Mouse (Mus musculus) hindbrain, embryonic 14.5 days (tissue): ENCODE measurements around the gene Camkv. TPM values are rescaled to one million over a fixed set of nuclear protein-coding genes. Genes with fewer than 3 reads are reported as not detected.

Experiments
- ATAC-seq: fragments of 200-750 bp; cut with Nextera tagmentation; 2 replicates; pipeline ENCODE4 v1.8.0; 2017; ENCODE audit warnings: moderate number of reproducible peaks, mild to moderate bottlenecking, moderate TSS enrichment, moderate library complexity; ENCODE audit not compliant: low FRiP score
- DNase-seq: peaks from one replicate; pipeline ENCODE4 v3.0.0-alpha.2; 2015; ENCODE audit warnings: low spot score
- H3K27ac ChIP-seq: fragments of 300-500 bp; sonication (generic); 2 replicates; pipeline ENCODE4 v1.5.1; 2014; ENCODE audit warnings: mild to moderate bottlenecking, moderate library complexity
- H3K27me3 ChIP-seq: fragments of 300-500 bp; sonication (generic); 2 replicates; pipeline ENCODE4 v1.6.1; 2014; ENCODE audit warnings: mild to moderate bottlenecking, low read length, mixed read lengths; ENCODE audit not compliant: control insufficient read depth, insufficient read depth
- H3K36me3 ChIP-seq: fragments of 300-500 bp; sonication (generic); replicated peaks from 2 replicates; pipeline ENCODE4 v1.6.1; 2014; ENCODE audit not compliant: control insufficient read depth, insufficient read depth
- H3K4me1 ChIP-seq: fragments of 300-500 bp; sonication (generic); replicated peaks from 2 replicates; pipeline ENCODE4 v1.6.1; 2014; ENCODE audit warnings: antibody characterized with exemption, low read length, mixed read lengths; ENCODE audit not compliant: control insufficient read depth, insufficient read depth
- H3K4me2 ChIP-seq: fragments of 300-500 bp; sonication (generic); replicated peaks from 2 replicates; pipeline ENCODE4 v1.6.1; 2014; ENCODE audit warnings: mild to moderate bottlenecking, moderate library complexity
- H3K4me3 ChIP-seq: fragments of 300-500 bp; sonication (generic); replicated peaks from 2 replicates; pipeline ENCODE4 v1.5.1; 2014; ENCODE audit warnings: mild to moderate bottlenecking, low read length
- H3K9ac ChIP-seq: fragments of 300-500 bp; sonication (generic); 2 replicates; pipeline ENCODE4 v1.6.1; 2014
- H3K9me3 ChIP-seq: fragments of 300-500 bp; sonication (generic); 2 replicates; pipeline ENCODE4 v1.6.1; 2016; ENCODE audit warnings: low read length; ENCODE audit not compliant: control insufficient read depth
- WGBS: fragments of 180-500 bp; shearing (Covaris S2); extraction: QIAGEN DNeasy Blood & Tissue Kit; methylation state at CpG from one replicate; pipeline ENCODE4 v1.1.7; 2014; 5-methylcytosine and 5-hydroxymethylcytosine counted together
- polyA plus RNA-seq: library from polyadenylated mRNA; unstranded; fragments of >200 nt; fragmentation: Nextera tagmentation; extraction: Ambion mirVana; gene quantifications from 2 replicates; pipeline ENCODE4 v1.2.1, GENCODE M21; 2014

The Camkv gene
- polyA plus RNA-seq, 1 experiment from 2014 or later: 16.7 TPM

DNA sequence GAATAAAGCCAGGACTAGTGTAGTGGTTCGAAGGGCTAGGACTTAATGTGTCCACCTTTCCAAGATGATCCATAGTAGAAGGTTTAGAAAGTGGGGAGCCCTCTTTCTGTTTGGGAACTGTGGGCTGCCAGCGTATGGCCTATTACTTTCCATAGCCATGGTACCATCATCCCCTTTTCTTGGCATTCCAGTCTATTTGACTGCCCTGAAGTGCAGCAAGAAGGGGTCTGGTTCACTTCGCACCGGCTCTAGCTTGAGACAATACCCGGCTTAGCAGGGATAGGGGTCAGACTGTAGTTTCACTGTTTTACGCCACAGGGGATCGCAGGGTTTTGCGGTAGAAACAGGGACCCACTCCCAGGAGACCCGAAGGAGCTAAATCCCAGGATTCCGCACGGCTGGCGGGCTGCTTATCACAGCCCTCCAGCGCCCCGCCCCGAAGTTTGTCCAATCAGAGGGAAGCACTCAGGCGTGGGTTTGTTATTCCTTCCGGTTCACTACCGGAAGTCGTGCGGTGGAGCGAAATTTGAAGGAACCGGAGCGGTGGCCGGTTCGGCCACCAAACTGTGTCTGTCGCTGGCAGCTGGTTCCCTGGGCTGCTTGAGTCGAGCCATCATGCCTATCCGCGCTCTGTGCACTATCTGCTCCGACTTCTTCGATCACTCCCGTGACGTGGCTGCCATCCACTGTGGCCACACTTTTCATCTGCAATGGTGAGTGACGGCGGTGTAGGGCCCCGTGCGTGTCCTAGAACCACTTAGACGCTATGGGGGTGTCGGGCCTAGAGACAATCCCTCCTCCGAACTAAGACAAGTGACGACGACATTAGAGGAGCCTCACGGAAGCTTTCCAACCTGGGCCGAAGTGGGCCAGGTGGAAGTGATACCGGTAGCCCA, 15.2 kb downstream of the Camkv start:
- Histone ChIP-seq H3K4me1 (no peaks in the 10 kb centered on the region; the same call in 1 of the 2 replicates), H3K9ac (peak overlapping the region; percentile 67), H3K9me3 (no peaks in the 10 kb centered on the region), H3K36me3 (no peaks in the 10 kb centered on the region), H3K27ac (peak overlapping the region; percentile 87), H3K4me2 (peak overlapping the region; percentile 92), H3K4me3 (peak overlapping the region; percentile 56), H3K27me3 (no peaks in the 10 kb centered on the region)
- peak; percentile 96 for ATAC-seq
- DNase-seq: peak; percentile 93
- WGBS: 12% methylated on average over 45 of the region's 45 CpGs

DNA sequence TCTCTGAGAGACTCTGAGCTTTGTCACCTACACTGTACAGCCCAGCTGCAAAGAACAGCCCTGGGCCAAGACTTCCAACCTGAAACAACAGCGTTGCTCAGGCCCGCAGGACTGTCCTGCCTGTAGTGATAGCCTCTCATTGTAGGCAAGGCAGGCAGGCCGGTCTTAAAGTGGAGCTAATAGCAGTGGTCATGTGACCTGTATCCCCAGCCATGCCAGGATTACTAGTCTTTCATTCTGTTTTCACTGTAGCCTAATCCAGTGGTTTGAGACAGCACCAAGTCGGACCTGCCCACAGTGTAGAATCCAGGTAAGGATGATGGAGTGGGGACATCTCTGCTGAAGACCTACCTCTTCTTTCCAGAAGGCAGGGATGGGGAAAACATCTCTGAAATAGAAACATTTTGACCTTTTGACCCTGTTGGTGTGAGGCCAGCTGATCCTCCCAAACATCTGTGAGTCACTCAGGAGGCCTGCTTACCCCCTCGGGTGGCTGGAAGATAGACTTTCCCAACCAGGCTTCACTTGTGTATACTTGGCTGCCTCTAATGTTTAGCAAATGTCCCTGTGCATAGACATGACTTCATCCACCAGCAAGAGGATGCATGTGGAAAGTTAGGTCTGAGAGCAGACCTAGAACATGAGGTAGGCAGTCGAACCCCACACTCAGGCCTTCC, 20.3 kb downstream of the Camkv start:
- Histone ChIP-seq H3K4me2 (no peak overlapping the region), H3K36me3 (no peaks in the 10 kb centered on the region; the same call in 1 of the 2 replicates), H3K9me3 (no peaks in the 10 kb centered on the region), H3K27me3 (no peaks in the 10 kb centered on the region), H3K9ac (no peak overlapping the region), H3K27ac (no peak overlapping the region), H3K4me1 (peaks cover 3% of the 10 kb centered on the region), H3K4me3 (no peak overlapping the region)
- DNase-seq: no peak
- no peak for ATAC-seq
- 82% methylated on average over 6 of the region's 6 CpGs for WGBS

DNA sequence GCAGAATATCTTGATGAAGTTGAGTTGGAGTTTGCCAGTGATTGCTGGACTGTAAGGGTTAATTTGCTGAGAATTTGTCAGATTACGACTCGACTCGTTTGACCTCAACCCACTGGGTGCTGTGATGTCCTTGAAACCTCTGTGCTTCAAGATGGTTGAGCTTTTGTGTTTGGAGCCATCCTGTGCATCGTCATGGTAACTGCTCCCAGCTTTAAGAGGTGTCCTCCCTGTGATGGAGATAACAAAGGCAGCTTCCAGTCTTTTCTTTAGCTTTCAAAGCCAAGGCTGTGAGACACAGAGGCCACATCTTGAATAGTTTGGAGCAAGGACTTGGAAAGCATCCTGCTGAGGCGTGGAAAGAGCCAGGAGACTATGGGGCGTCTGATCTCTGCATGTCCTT, 21.7 kb downstream of the Camkv start:
- H3K4me3 ChIP-seq: no peak overlapping the region
- peaks cover 15% of the 10 kb centered on the region for H3K4me1 ChIP-seq
- ATAC-seq (no peak), DNase-seq (no peak)
- H3K9me3 ChIP-seq: no peaks in the 10 kb centered on the region
- no peaks in the 10 kb centered on the region for H3K27me3 ChIP-seq
- no peak overlapping the region for H3K27ac ChIP-seq
- no peak overlapping the region for H3K9ac ChIP-seq
- no peak overlapping the region for H3K4me2 ChIP-seq
- 21% methylated on average over 6 of the region's 6 CpGs for WGBS
- no peaks in the 10 kb centered on the region; the same call in 1 of the 2 replicates for H3K36me3 ChIP-seq

DNA sequence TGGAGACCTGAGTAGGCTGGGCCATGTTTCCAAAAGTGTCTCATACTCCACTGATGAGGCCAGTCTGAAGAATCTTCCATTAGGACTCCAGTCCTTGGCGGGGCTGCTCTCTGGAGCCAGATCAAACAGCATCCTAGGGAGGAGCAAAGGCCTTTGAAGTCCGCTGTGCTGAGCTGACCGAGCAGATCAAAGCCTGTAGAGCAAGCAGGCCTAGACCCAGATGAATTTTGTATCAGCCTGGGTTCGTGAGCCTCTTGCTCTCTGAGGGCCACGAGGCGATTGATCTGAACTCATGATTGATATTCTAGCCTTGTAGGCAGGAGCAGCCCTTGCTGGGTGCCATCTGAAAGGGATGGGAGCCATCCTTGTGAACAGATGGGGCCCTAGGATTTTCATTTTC, 24.4 kb downstream of the Camkv start:
- WGBS: 70% methylated on average over 6 of the region's 6 CpGs
- Histone ChIP-seq H3K4me2 (no peak overlapping the region), H3K4me3 (no peak overlapping the region), H3K36me3 (no peaks in the 10 kb centered on the region; the same call in 1 of the 2 replicates), H3K4me1 (peaks cover 16% of the 10 kb centered on the region), H3K27me3 (no peaks in the 10 kb centered on the region), H3K9ac (no peak overlapping the region), H3K27ac (no peak overlapping the region), H3K9me3 (no peaks in the 10 kb centered on the region)
- ATAC-seq: no peak
- DNase-seq: no peak

DNA sequence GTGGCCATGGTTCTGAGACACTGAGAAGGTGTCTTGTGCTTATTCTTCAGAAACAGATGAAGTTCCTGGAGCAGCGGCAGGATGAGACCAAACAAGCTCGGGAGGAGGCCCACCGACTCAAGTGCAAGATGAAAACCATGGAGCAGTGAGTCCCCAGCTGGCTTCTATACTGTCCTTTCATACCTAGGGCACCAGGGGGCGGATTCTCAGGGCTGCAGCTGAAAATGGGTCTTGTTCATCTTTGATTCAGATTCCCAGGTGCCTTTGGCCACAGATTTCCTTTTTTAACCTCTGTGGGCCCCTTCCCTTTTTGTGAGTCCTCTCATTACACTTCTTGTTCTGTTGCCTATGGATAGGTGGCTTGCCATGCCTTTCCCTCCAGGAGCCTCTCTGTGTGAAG, 25.5 kb downstream of the Camkv start:
- no peak for ATAC-seq
- Histone ChIP-seq H3K27me3 (no peaks in the 10 kb centered on the region), H3K27ac (peak overlapping the region; percentile 84), H3K4me2 (no peak overlapping the region; the same call in 1 of the 2 replicates), H3K4me3 (no peak overlapping the region), H3K9me3 (no peaks in the 10 kb centered on the region), H3K4me1 (peaks cover 16% of the 10 kb centered on the region), H3K36me3 (no peaks in the 10 kb centered on the region; the same call in 1 of the 2 replicates), H3K9ac (no peak overlapping the region)
- no peak for DNase-seq
- 80% methylated on average over 4 of the region's 4 CpGs for WGBS

DNA sequence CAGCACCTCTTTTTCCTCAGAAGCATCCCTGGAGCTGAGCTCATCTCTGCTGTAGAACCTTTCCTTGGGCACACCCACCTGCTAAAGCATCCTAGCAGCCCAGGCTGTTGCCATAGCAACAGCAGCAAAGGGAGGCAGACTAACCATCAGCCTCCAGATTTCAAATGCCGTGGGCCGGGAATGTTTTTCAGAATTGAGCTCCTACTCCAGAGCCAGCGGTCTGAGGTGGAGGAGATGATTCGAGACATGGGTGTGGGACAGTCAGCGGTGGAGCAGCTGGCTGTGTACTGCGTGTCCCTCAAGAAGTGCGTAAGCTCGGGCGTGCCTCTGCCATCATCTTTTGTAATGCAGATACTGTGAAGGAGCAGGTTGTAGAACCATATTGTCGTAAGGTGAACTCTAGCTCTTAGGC, 25.9 kb downstream of the Camkv start:
- Histone ChIP-seq H3K4me2 (peak overlapping the region; percentile 39), H3K27me3 (no peaks in the 10 kb centered on the region), H3K9me3 (no peaks in the 10 kb centered on the region), H3K4me3 (no peak overlapping the region), H3K9ac (no peak overlapping the region), H3K36me3 (no peaks in the 10 kb centered on the region; the same call in 1 of the 2 replicates), H3K4me1 (peaks cover 16% of the 10 kb centered on the region), H3K27ac (peak overlapping the region; percentile 84)
- DNase-seq (peak; percentile 67), ATAC-seq (peak; percentile 44; the same call in 1 of the 2 replicates)
- WGBS: 59% methylated on average over 10 of the region's 10 CpGs

DNA sequence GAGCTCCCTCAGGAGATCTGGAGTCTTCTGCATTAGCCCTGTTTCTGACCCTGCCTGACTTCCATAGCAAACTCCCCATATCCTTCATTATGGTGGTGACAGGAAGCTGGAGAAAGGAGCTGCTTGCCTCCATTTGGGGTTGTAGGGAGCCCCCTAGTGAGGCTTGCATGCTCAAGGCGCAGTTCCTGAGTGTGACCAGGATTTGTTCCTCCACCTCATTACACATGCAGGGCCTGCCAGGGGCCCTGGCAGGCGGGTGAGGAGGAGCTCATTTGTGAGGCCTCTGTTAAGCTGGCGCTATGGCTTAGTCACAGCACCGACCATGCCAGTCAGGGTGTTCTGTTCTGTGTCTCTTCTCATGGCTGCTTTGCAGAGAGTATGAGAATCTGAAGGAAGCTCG, 26.4 kb downstream of the Camkv start:
- Histone ChIP-seq H3K4me2 (peak overlapping the region; percentile 39; the same call in 1 of the 2 replicates), H3K9ac (no peak overlapping the region)
- ATAC-seq: peak; percentile 49; the same call in 1 of the 2 replicates

DNA sequence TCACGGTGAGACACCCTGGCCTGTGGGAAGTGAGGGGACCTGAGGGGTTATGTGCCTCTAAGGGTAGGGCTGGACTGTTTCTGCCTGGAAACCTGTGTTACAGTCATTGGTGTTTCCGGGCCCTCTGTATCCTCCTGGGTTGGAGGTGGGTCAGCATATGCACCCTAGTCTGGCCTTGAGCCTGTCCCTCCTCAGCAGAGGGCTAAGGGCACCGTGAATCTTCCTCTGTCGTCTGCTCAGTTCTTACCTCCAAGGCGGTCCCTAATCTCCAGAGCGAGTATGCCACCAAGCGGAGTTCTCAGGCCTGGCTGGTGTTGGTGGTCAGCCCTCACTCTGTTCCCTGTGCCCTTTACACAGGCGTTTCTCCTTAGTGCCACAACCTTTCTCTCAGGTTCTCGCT, 27.4 kb downstream of the Camkv start:
- no peaks in the 10 kb centered on the region for H3K36me3 ChIP-seq
- no peak overlapping the region for H3K4me3 ChIP-seq
- H3K4me2 ChIP-seq: no peak overlapping the region
- no peak overlapping the region for H3K27ac ChIP-seq
- H3K4me1 ChIP-seq: peaks cover 16% of the 10 kb centered on the region
- DNase-seq (no peak), ATAC-seq (no peak)
- H3K9ac ChIP-seq: no peak overlapping the region
- WGBS: 94% methylated on average over 9 of the region's 9 CpGs
- H3K9me3 ChIP-seq: no peaks in the 10 kb centered on the region
- no peaks in the 10 kb centered on the region for H3K27me3 ChIP-seq

More for the DNA sequence above, 26.4 kb downstream of the Camkv start:
- Histone ChIP-seq H3K9me3 (no peaks in the 10 kb centered on the region), H3K27me3 (no peaks in the 10 kb centered on the region), H3K4me1 (peaks cover 16% of the 10 kb centered on the region), H3K36me3 (no peaks in the 10 kb centered on the region; the same call in 1 of the 2 replicates), H3K27ac (peak overlapping the region; percentile 84), H3K4me3 (no peak overlapping the region)
- DNase-seq: peak; percentile 52
- WGBS: 45% methylated on average over 5 of the region's 5 CpGs

DNA sequence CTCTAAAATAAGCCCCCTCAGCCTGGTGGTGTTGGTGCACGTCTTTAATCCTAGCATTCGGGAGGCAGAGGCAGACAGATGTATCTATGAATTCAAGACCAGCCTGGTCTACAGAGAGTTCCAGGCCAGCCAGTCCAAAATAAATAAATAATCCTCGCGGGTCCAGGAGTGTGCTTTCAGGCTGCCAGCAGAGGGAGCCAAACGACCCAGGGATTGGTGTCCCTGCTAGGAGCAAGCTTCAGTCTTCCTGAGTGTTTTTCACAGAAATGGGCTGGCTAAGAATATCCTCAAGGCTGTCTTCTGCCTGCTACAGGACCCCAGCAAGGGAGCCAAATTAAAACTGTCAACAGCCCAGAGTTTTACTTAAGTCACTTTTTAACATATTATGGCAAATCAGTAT, 28.2 kb downstream of the Camkv start:
- Histone ChIP-seq H3K4me3 (no peak overlapping the region), H3K27me3 (no peaks in the 10 kb centered on the region), H3K4me1 (peaks cover 16% of the 10 kb centered on the region), H3K27ac (no peak overlapping the region), H3K36me3 (no peaks in the 10 kb centered on the region), H3K9me3 (no peaks in the 10 kb centered on the region), H3K9ac (no peak overlapping the region), H3K4me2 (no peak overlapping the region)
- DNase-seq (peak; percentile 87), ATAC-seq (peak; percentile 58; the same call in 1 of the 2 replicates)
- 32% methylated on average over 5 of the region's 5 CpGs for WGBS
